Mouse (Mus musculus) ovary, postnatal 36 days (tissue): Measurements from ENCODE around the gene Fmo3.

Experiments
- DNase-seq: peaks from one replicate; pipeline ENCODE4 v3.0.0; 2022; ENCODE audit warnings: low spot score, mixed read lengths

Gene Fmo3

DNA sequence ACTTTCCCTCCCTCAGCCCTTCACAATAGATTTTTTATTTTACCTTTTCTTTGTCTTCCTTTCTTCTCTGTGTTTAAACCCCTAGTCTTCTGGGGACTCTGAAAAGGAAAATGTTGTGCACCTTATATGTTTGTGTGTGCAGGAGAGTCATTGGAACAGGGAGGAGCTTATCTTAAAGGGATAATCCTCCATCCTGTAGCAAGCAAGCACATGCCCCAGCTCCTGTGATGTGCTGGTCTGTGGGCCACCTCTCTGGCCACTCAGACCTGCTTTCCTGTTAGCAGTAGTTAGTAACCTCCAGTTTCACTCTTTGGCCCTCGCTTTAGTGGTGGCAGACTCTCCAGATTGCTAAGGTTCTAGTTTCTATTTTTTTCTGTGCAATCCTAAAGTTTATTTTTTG is at the start of gene Fmo3:
Gene Fmo3 (minus strand): TSS at position 101 of the 400 bp plus-strand sequence.
- DNase-seq: no peak

DNA sequence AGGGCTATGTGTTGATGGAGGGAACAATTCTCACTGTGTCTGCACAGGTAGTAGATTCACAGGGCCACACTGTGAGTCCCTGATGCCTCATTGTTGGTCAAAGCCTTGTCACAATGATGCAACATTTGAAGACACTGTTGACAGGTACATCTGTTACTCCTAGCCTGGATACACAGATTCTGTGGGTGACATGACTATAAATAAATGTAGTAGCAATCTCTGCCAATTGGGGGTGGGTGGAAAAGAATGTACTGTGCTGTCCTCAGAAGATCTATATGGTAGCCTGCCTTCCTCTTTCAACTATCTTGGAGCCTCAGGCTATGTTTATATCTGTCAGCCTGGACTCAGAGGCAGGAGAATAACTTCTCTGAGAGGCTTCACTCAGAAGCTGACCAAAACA is 38.7 kb upstream of the Fmo3 start:
- DNase-seq: no peak

DNA sequence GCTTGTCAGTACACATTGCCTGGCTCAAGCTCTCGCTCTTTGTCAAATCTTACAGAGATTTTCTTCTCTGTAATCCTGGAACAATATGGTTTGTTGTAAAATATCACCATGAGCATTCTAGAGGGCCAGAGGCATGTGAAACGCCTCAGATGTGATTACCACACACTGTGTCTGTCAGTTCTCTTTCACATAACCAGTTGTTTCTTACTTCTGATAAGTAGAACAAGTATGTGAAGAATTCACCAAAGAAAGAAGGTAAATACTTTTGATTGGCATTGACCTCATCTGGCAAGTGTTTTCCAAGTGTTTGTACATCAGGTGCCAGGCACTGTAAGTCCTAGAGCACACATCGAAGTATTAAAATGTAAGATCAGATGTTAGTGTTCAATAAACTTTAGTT is 24.9 kb upstream of the Fmo3 start:
- no peak for DNase-seq

DNA sequence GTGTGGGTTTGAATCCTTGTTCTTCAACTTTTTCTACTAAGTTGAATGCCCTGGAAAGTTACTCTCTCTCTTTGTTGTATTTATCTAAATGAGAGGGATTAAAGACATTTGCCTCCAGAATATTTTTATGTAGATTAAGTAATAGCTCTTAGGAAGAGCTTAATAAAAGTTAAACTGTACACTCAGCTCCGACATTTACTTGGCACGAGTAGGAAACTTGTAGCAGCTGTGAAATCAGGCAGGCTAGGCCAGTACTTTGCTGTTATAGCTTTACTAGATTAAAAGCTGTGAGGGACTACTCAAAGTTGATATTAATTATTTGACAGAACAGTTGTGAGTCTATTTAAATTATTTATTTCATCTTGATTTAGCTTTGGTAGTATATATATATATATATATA is 19.2 kb upstream of the Fmo3 start:
- no peak for DNase-seq

DNA sequence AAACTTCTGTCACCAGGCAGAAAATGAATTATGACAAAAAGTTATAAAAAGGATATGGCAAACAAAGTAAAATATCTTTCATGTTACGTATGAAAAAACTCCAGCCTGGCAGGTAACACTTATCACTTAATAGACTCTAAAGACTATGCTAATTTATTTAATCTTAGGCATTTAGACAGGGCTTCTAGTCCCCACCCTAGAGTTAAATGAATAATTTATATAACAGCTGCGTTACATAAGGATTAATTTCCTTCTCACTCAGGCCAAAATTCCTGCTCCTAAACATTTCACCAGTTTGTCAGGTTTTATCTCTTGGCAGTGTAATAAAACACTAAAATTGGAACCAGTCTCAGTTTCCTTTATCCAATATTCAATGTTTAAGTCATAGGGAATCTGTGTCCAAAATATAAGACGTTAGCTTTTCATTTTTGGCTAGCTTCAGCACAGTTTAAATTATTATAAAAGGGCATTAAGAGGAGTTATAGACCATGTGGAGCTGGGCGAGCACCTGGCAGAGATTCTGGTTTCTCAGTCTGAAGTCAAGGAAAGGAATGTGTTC is 17.0 kb upstream of the Fmo3 start:
- DNase-seq: no peak

DNA sequence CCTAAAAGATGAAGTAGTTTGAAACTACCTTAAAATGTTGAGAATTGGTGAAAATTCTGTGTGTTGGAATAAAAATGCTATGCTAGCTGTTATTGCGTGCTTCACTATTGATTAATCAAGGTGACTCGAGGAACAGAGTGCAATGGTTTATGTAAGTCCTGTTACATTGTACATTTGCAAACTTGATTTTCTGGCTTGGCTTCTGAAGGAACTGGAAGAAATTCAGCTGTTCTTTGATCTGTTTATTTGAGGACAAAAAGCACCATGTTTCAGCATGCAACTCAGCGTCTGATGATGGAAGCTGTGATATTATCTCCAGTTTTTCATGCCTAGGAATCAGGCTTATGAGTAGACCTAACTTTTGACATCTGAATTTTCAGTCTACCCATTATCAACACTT is 3.2 kb upstream of the Fmo3 start:
- DNase-seq: no peak

DNA sequence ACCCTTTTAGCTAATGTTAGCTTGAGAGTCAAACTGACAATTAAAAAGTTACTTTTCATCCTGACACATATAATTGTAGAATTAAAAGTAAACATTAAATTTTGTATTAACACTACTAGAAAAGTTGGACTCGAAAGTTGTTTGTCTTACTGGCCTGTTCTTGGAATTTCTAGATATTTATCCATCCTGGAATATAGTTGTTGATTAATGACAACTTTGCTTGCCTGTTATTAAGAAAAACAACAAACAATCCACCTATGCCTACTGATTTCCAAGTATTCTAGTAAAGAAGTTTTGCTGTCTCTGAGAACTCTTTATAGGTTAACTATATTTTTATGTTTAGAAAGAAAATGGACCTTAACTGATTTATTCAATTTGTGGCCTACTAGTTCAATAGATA is 2.4 kb upstream of the Fmo3 start:
- DNase-seq: no peak

DNA sequence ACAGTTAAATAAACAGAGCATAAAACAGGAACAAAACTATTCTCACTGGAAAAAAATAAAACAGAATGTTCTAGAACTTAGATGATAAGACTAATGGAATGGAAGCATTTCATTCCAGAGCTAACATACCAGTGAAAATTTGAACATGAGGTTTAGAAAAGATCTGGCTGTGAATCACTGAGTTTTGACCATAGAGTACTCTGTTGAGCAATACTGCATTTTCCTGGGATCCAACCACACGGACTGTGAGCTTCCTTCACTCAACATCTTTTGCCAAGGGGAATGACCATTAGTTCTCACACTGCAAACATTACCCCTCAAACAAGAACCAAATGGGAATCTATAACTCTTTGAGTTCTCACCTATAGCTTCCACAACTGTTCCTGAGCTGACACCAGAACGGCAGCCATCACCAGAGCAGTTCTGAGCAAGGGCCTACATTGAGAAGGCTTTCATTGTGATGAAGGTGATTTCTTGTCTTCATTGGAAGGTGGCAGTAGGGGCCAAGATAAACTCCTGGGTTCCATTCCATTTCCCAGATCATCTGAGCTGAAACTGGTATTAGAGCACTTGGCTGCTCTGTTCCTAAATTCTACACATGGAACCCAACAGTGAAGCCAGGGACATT is 1.9 kb upstream of the Fmo3 start:
- DNase-seq: no peak

DNA sequence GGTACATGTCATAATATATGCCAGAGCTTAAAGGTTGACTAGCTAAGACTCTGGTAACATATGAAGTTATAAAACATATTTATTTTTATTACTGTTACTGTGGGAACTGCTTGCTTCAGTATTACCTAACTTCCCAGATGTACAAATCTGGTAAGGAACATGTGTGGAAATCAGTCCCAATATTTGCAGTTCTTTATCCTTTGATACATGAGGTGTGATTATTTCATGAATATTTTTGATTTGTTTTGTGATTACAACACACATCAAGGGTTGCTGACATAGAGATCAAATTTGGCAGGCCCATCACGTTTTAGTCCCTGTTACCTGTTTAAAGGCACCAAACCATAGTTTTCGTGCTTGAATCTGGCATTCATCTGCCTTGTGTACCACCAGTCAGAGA is 20.8 kb downstream of the Fmo3 start:
- DNase-seq: no peak

DNA sequence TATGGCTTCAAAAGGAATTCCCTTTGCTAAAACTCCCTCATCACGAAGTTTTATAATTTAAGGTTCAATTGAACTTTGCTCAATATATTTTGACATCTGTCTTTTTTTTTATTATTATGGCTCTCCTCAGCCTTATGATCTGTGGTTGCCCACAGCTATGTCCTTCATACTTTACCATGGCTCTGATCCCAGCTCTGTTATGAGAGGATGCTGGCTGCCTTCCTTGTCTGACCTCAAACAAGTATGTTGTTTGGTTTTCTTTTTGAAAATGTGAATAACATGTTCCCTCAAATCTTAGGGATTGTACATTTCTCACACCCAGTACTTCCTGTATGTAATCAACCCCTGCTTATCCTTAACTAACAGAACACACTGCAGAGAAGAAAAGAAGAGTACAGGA is 26.9 kb downstream of the Fmo3 start:
- DNase-seq: no peak

DNA sequence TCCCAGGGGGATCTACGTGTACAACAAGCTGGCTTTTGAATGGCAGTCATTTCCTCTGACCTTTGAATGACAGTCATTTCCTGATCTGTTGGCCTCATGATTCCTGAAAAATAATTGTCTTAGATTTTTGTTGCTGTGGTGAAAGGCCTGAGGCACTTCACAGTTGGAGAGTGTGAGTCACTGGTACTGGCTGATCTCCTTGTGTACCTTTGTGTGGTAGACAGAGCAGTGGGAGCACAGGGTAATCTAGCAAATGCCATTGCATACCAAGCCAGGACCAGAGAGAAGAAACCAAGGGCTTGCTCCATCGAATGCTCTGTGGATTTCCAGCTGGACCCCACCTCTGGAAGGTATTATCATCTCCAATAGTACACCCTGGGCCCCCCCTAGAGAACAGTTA is 31.2 kb downstream of the Fmo3 start:
- no peak for DNase-seq

DNA sequence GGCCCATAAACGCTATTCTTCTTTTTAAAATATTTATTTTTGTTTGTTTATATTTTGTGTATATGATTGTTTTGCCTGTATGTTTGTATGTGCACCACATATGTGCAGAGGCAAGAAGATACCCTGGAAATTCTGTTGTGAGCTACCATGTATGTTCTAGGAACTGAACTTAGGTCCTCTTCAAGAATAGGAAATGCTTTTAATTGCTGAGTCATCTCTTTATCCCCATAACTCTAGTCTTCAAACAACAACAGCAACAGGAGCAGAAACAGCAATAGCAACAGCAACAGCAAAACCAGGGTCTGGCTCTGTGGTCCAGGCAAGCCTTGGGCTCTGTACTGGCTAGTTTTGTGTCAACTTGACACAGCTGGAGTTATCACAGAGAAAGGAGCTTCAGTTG is 34.6 kb downstream of the Fmo3 start:
- DNase-seq: no peak

DNA sequence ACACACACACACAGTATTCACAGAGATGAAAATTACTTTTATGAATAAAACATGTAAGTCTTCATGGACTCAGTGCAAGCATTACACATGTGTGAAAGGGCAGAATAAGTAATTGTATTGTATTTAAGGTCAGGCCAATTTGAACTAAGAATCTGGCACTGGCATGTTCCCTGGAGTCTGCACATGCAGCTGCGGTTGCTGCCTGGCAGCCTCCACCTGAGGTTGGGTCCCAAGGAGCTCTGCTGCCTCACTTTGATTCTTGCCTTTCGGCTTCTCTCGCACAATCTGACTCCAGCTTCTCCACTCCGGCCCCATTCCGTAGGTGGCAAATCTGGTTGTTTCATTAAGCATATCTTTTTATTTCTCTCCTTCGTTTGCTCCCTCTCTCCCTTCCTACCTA is 36.4 kb downstream of the Fmo3 start:
- DNase-seq: no peak

DNA sequence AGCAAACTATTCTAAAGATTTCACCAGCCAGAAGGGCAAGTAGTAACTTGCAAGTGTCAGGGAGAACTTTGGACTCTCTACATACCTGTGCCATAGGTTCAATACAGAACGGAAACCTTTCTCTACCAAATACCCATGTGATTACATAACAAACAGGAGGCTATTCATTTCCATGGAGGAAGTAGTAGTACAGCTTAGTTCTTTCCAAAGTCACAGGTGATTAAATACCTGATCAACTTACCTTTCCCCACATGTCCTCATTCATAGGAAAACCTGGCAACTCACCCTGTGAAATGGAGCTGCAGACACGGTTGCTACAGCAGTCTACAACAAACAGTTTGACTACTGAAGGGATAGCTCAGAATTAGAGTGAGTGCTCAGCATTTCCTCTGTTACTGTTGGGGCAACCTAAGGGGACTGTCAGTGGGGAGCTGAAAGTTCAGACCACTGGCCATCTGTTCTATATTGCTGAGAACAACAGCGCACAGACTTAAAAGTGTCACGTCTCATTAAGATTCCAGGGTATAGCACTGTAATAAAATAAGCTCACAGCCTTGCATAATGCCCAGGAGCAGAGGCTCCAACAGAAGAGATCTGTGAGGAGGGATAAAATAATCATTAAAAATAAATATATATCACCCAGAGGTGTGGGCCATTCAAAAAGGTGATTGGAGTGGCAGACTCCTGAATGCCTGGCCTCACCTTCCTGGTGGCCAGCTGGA is 37.3 kb downstream of the Fmo3 start:
- DNase-seq: no peak

DNA sequence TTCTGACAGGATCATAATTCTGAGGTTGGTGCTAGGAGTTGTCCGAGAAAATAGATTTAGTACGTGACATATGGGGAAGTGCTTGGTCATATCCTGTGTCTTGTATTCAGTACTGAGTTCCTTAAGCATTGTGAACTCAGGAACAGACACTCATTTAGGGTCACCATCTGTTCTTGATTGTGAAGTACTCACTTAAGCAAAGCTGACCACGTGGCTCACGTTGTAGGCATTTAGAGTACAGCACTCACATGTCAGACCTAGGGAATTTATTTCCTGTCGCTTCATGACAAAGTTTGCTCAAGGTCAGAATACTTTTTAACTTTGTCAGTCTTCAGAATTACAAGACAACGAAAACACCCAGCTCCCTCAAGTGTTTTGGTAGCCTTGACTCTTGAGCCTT is 40.6 kb downstream of the Fmo3 start:
- no peak for DNase-seq

DNA sequence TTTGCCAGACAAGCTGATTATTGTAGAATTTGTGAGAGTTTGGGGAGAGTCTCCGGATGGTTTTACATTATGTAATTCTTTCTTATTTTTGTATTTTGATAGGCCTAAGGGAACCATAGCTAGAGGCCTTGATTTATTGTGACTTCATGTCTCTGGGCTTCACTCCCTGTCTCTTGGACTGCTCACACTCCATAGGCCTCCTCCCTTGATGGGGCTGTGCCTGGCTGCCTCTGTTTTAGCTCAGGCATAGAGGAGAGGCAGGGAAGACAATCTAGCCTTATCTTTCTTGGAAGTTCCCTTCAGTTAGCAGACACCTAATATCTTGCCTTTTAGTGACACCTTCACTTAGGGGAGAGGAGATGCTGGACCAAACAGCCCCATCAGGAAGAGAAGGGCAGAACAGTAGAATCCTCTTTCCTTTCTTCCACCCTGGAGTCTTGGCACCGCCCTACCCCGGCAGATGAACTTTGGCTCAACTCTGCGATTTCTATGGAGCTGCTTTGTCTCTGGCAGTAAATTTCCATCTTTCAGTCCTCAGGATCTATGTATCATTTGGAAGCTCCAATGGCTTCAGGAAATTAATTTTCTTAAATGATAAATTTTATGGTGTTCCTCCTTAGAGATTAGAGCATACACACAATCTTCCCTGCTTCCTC is 45.5 kb downstream of the Fmo3 start:
- no peak for DNase-seq

DNA sequence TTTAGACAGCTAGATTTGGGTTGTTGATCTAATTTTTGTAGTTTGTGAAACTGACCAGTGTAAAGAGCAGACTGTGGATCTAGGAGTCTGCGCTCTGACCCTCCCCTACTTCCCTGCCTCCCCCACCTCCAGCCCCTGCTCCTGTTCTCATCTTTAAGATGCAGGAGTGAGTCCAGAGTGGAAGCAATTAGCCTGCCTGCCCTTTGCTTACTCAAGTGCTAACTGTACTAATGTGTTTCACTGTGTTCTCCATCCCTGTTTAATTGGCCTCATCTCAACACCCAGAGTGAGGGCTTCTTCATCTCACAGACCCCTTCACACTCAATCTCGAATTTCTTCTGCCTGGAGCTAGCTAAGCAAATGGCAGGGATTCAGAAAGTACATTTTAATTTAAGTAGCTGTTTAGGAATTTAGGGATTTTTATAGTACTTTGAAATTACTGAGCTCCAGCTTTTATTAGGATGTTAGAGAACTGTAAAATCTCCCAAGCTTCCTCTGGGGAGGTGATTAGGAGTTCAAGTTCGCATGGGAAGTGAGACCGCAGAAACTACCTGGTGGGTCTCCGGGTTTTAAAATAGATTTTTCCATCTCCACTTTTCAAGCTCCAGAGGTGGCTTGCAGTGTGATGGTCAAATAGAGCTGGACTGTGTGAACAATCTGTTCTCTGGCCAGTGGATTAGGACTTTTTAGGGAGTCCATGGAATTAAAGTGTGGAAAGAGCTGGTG is 46.2 kb downstream of the Fmo3 start:
- DNase-seq: no peak

DNA sequence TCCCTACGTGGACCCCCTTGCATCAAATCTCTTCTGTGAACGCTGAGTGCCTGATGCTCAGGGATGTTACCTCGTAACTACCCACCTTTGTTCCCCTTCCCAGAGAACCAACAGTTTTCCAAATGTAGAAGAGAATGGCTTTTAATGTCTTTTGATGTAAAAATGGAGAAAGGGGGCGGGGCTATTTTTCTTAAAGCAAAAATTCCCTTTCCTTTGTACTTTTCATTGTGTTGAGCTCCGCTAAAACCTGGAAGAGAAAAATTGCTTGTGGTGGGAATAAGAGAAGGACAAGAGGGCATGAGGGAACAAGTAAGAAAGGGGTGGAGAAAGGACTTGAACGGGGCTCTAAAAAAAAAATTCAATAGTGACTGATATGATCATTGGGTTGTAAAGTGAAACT is 46.9 kb downstream of the Fmo3 start, which contains the start of gene Fmo6:
Gene Fmo6 (minus strand): TSS at position 101 of the 400 bp plus-strand sequence.
- DNase-seq: no peak

DNA sequence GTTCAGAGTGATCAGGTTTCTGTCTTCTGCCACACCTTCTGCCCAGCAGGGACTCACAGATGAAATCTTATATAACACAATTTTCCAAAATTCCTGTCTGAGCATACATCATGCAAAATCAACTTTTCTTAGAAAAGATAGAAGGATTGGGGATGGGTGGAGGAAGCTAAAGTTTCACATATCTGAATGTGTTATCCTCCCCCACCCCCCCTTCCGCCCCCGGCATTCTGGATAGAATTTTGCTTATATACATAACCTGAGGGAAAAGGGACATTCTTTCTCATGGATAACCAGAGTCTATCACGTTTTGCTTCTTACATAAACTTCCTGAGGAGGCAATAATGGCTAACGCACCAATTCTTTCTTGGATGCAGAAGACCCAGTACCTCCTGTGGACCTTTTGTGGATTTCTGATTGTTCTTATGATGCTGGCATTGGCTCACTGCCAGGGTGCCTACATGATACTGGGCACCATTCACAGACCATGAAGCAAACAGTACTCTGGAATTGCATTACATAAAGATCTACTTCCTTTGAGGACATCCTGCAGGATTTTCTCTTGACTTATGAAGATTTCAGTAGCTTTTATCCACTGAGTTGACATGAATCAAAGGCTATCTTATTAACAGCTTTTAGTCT is 49.8 kb downstream of the Fmo3 start:
- DNase-seq: no peak

DNA sequence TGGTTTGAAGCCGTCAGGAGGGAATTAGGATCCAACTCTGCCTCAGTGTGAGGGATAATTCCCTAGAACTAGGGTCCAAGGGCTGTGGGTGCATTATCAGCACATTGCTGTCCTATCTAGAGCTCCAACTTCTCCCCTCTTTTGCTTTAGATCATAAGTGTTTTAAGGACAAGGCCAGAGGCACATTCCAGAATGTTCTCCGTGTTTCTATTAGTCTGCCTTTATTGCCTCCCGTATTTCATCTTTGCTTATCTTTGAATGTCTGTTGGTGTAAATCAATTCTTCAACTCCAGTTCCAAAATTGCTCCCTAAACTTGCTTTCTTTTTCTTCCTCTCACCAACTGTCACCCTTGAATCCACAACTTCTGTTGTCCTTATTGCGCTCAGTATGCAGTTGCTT is 51.9 kb downstream of the Fmo3 start:
- no peak for DNase-seq

DNA sequence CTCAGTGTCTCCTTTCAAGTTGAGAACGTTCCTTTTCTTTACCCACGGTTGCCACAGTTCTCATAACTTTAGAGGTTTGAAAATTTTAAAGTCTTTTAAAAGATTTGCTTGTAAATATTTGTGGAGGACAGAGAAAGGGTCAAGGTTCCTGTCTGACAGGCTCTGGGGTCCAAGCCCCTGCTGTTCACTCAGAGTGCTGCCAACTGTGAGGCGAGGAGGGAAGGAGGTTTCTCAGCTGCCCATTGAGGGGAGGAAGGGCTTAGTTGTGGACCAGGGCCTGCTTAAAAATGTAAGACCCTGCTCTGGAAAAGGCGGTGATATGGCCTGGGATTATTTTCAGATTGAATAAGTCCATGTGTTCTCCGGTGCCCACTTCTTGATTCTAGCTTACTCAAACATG is 52.4 kb downstream of the Fmo3 start:
- no peak for DNase-seq

DNA sequence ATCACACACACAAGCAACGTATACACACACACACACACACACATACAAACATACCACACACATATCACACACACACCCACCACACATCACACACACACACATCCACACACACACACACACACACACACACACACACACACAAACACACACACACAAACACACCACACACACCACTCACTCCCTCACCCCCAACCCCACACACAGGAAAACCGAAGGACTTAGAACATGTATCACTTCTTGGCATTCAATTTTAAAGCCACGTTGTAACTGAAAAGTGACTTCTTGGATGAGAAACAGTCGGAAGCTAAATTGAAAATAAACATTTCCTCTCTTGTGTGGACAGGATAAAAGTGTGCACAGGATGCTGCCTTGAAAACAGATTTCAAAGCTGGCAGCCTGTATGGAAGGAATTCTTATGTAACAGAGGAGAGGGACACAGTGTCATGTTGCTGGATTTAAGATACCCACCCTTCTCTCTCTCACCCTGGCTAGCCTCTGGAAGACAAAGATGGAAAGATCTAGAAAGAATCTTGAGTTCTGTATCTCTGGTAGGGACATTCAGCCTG is 52.9 kb downstream of the Fmo3 start:
- no peak for DNase-seq
